9 mouse cellular contexts compared by ENCODE assay signal in the genomic region with DNA sequence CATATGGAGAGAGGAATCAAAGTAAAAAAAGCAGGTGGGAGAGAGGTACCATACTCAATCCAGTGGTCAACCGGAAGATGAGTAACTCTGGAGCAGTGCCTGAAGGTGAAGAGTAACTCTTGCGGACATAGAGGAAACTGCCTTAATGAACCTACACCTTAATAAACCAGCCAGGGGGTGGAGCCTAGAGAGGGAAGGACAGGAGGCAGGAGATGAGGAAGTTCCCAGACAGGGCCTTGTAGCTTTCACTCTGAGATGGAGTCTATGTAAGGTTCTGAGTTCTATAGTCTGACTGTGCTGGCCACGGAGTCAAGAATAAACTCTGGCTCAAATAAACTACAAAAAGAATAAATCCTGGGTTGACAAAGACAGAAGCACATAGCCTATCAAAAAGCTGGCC. TPM values are rescaled to one million over a fixed set of nuclear protein-coding genes. Genes with fewer than 3 reads are reported as not detected.
"Had no signal": no experiment of that assay in that cellular context is flagged by ENCODE, and none has a peak within 500 bp of the region (broad histone marks: within the 10 kb centered on the region; RNA-seq: fewer than 3 reads in every experiment).

No protein-coding gene starts in this region.

- DNase-seq: kidney, adult 18-20 months; kidney, postnatal 14 days; lung, adult 2 months; right cerebral cortex, adult 18-20 months; thymus, postnatal 4 days had no signal

- ATAC-seq: lung, postnatal 0 days; midbrain, embryonic 15.5 days had no signal

RNA-seq across cellular contexts. Expression of a gene that starts 2.8 kb away (rescaled TPM):
- polyA plus RNA-seq: large intestine, adult 2 months; liver, embryonic 15.5 days; lung, postnatal 0 days had no signal
